Mouse (Mus musculus) heart, embryonic 12.5 days (tissue): ENCODE measurements around the gene H2afj. TPM values are rescaled to one million over a fixed set of nuclear protein-coding genes. Genes with fewer than 3 reads are reported as not detected.
A peak's percentile ranks its signal among the peaks of the same experiment; 100 is the strongest.

Source experiments
- ATAC-seq: fragments of 200-750 bp; cut with Nextera tagmentation; 2 replicates; pipeline ENCODE4 v1.8.0; 2017; ENCODE audit warnings: moderate TSS enrichment, moderate library complexity; ENCODE audit not compliant: insufficient number of reproducible peaks, low FRiP score
- H3K27ac ChIP-seq: fragments of 300-500 bp; sonication (generic); 2 replicates; pipeline ENCODE4 v1.5.1; 2016; ENCODE audit warnings: mild to moderate bottlenecking, moderate library complexity; ENCODE audit not compliant: poor library complexity, severe bottlenecking
- H3K27me3 ChIP-seq: fragments of 300-500 bp; sonication (generic); replicated peaks from 2 replicates; pipeline ENCODE4 v1.6.1; 2016; ENCODE audit warnings: mild to moderate bottlenecking, moderate library complexity
- H3K36me3 ChIP-seq: fragments of 300-500 bp; sonication (generic); 2 replicates; pipeline ENCODE4 v1.6.1; 2016; ENCODE audit warnings: mild to moderate bottlenecking, moderate library complexity
- H3K4me1 ChIP-seq: fragments of 300-500 bp; sonication (generic); replicated peaks from 2 replicates; pipeline ENCODE4 v1.6.1; 2016; ENCODE audit warnings: mild to moderate bottlenecking
- H3K4me2 ChIP-seq: fragments of 300-500 bp; sonication (generic); 2 replicates; pipeline ENCODE4 v1.6.1; 2016; ENCODE audit warnings: mild to moderate bottlenecking, moderate library complexity
- H3K4me3 ChIP-seq: fragments of 300-500 bp; sonication (generic); 2 replicates; pipeline ENCODE4 v1.5.1; 2016; ENCODE audit warnings: mild to moderate bottlenecking
- H3K9ac ChIP-seq: fragments of 300-500 bp; sonication (generic); 2 replicates; pipeline ENCODE4 v1.6.1; 2016; ENCODE audit warnings: mild to moderate bottlenecking, moderate library complexity
- H3K9me3 ChIP-seq: fragments of 300-500 bp; sonication (generic); replicated peaks from 2 replicates; pipeline ENCODE4 v1.6.1; 2016; ENCODE audit warnings: mild to moderate bottlenecking, moderate library complexity
- WGBS: fragments of 180-500 bp; shearing (Covaris S2); methylation state at CpG from one replicate; pipeline ENCODE4 v1.1.7; 2016; 5-methylcytosine and 5-hydroxymethylcytosine counted together
- polyA plus RNA-seq: library from polyadenylated mRNA; unstranded; fragments of >200 nt; fragmentation: Nextera tagmentation; extraction: Ambion mirVana; gene quantifications from 2 replicates; pipeline ENCODE4 v1.2.1, GENCODE M21; 2016

Gene H2afj
- polyA plus RNA-seq = 85.2 and 86.2 TPM in 2 replicates

DNA sequence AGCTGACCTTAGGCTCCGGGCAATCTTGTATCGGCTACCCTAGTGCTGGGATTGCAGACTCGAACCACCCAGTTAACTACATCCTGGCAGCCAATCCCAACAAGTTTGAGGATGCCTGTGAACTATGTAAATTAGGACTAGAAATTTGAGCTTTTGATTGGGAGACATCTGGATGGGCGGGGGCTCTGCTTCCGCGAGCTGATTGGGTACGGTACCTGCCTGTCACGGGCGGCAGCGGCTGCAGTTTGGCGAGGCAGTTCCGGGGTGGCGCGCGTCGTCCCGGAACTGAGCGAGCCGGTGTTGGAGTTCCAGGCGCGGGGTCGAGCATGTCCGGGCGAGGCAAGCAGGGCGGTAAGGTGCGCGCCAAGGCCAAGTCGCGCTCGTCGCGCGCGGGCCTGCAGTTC is at the start of gene H2afj:
TSS of gene H2afj (plus strand) at position 231 of the 404 bp plus-strand sequence.
- no peaks in the 10 kb centered on the region for H3K9me3 ChIP-seq
- H3K27ac ChIP-seq = peak within 1 kb of the TSS; percentile 76
- H3K27me3 ChIP-seq = no peaks in the 10 kb centered on the region
- peak within 1 kb of the TSS; percentile 80 for H3K9ac ChIP-seq
- peak within 1 kb of the TSS; percentile 71 for H3K4me3 ChIP-seq
- ATAC-seq = peak; percentile 90
- peak within 1 kb of the TSS; percentile 91 for H3K4me2 ChIP-seq
- WGBS = under 1% methylated on average over 34 of the region's 34 CpGs
- H3K4me1 ChIP-seq = peaks cover 31% of the 10 kb centered on the region
- peaks cover 13% of the 10 kb centered on the region for H3K36me3 ChIP-seq

DNA sequence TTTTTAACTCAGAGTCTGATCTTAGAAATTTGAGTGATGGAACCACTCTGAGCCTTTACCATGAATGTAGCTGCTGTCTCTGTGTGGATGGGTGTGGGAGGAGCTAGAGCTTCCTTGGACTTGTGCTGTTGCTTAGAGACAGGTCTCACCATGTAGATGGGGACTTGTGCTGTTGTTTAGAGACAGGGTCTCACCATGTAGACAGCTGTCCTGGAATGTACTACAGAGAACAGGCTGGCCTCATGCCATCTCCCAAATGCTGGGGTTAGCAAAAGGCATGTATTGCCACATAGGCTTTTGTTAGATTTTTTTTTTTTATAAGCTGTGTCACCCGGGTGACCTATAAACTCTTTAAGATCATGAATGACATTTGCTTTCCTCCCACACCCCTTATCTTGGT is 44.1 kb upstream of the H2afj start:
- peaks cover 12% of the 10 kb centered on the region for H3K4me1 ChIP-seq
- H3K9ac ChIP-seq = no peak overlapping the region
- 11% methylated on average over 1 of the region's 1 CpGs for WGBS
- 0 out of 2 replicates have a peak overlapping the region, but pooled peaks have one; percentile 22 for H3K4me2 ChIP-seq
- H3K4me3 ChIP-seq = no peak overlapping the region
- no peaks in the 10 kb centered on the region for H3K36me3 ChIP-seq
- 0 out of 2 replicates have a peak, but pooled peaks have one; percentile 42 for ATAC-seq
- no peak overlapping the region; the same call in 1 of the 2 replicates for H3K27ac ChIP-seq
- H3K9me3 ChIP-seq = no peaks in the 10 kb centered on the region
- no peaks in the 10 kb centered on the region for H3K27me3 ChIP-seq

DNA sequence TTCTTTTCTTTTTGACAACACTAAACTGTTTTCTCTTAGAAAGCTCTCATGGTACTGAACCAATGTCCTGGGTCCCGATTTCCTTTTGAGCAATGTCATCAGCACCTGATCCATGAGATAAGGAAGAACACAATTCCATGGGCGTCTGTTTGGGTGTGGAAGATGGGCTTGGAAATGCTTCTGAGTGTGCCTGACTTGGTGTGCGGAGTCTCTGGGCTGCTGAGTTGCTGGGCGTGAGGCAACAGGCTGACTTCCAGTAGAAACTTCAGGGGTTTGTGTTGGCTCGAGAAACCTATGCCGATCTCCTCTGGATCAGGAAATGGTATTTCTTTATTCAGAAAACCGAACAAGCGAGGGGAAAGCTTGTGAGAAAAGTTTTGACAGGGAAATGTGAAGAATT is 38.9 kb upstream of the H2afj start:
- no peak overlapping the region for H3K27ac ChIP-seq
- no peak overlapping the region for H3K4me2 ChIP-seq
- ATAC-seq = no peak
- no peaks in the 10 kb centered on the region for H3K36me3 ChIP-seq
- no peak overlapping the region for H3K9ac ChIP-seq
- no peaks in the 10 kb centered on the region for H3K9me3 ChIP-seq
- 76% methylated on average over 8 of the region's 8 CpGs for WGBS
- H3K4me3 ChIP-seq = no peak overlapping the region
- H3K27me3 ChIP-seq = no peaks in the 10 kb centered on the region
- H3K4me1 ChIP-seq = peaks cover 3% of the 10 kb centered on the region; the same call in 1 of the 2 replicates

DNA sequence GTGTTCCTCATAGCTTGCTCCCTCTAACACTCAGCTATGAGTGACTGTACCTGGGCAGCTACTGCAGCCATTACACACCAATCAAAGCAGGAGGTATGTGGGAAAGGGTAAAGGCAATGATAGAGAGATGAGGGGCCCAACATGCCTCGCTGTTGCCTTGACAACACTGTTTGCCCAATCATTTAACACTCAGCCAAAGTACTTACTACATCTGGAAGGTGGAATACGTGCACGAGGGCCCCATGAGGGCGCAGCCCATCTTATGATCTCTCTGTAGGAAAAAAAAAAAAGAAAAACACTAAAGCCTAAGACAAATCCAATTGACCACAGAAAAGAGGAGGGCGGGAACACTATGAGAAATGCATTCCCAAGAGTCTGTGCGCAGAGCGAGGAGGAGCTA is 38.2 kb upstream of the H2afj start:
- no peak overlapping the region for H3K27ac ChIP-seq
- no peaks in the 10 kb centered on the region for H3K36me3 ChIP-seq
- no peaks in the 10 kb centered on the region for H3K4me1 ChIP-seq
- H3K27me3 ChIP-seq = no peaks in the 10 kb centered on the region
- H3K9me3 ChIP-seq = no peaks in the 10 kb centered on the region
- H3K4me3 ChIP-seq = no peak overlapping the region
- H3K4me2 ChIP-seq = no peak overlapping the region
- H3K9ac ChIP-seq = no peak overlapping the region
- no peak for ATAC-seq
- 75% methylated on average over 7 of the region's 7 CpGs for WGBS

DNA sequence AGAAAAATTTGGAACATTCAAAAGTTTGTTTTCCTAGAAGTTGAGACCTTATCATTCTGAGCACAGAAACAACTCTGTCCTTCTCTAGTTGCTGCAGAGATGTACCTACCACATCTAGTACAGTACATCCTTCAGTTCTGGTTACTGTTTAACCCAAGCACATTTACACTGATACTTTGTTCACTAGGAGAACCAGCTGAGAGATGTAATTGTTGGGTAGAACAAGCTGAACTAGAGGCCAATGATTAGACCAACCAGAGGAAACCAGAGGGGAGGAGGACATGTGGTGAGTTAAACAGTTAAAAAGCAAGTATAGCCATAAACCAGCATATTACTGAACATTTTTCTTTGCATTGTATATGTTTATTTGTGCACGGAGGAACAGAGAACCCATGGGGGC is 31.7 kb upstream of the H2afj start:
- no peak overlapping the region for H3K9ac ChIP-seq
- no peaks in the 10 kb centered on the region for H3K36me3 ChIP-seq
- 0 out of 2 replicates have a peak, but pooled peaks cover 3% of the 10 kb centered on the region for H3K9me3 ChIP-seq
- no peaks in the 10 kb centered on the region for H3K4me1 ChIP-seq
- H3K4me2 ChIP-seq = no peak overlapping the region
- no peak overlapping the region for H3K27ac ChIP-seq
- no peaks in the 10 kb centered on the region; the same call in 1 of the 2 replicates for H3K27me3 ChIP-seq
- H3K4me3 ChIP-seq = no peak overlapping the region
- WGBS = 80% methylated on average over 1 of the region's 1 CpGs
- ATAC-seq = no peak

DNA sequence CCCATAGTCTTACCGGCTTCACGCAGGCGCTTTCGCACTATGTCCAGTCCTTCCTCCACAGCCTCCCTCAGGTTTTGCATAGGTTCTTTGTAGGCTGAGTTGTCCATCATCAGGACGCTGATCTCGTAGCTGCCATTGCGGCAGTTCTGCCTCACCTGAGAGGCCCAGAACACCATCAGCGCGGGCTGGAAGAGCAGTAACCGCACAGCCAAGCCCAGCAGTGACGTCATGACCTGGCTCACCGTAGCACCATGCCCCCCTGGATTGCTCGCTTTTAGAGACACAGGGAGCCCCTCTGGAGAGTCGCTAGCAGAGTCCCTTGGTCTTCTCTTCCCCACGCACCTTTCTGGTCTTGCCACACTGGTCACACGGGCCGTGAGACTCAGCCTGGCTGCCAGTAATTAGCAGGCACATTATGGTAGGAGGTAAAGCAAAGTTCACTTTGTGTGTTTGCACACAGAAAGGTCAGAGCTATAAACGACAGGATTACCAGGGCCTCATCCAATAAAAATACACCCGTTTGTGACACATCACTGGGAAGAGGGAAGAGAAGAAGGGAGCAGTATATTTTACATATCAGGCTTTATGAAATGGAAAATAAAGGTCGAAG is 26.6 kb upstream of the H2afj start, which contains the start of gene Gucy2c:
TSS of gene Gucy2c (minus strand) at position 389 of the 610 bp plus-strand sequence.
- 0 out of 2 replicates have a peak, but pooled peaks cover 3% of the 10 kb centered on the region for H3K9me3 ChIP-seq
- no peak for ATAC-seq
- H3K36me3 ChIP-seq = no peaks in the 10 kb centered on the region
- H3K4me3 ChIP-seq = no peak within 1 kb of the TSS
- H3K27ac ChIP-seq = no peak within 1 kb of the TSS
- no peaks in the 10 kb centered on the region for H3K4me1 ChIP-seq
- no peaks in the 10 kb centered on the region; the same call in 1 of the 2 replicates for H3K27me3 ChIP-seq
- WGBS = 75% methylated on average over 20 of the region's 20 CpGs
- no peak within 1 kb of the TSS for H3K9ac ChIP-seq
- H3K4me2 ChIP-seq = no peak within 1 kb of the TSS

DNA sequence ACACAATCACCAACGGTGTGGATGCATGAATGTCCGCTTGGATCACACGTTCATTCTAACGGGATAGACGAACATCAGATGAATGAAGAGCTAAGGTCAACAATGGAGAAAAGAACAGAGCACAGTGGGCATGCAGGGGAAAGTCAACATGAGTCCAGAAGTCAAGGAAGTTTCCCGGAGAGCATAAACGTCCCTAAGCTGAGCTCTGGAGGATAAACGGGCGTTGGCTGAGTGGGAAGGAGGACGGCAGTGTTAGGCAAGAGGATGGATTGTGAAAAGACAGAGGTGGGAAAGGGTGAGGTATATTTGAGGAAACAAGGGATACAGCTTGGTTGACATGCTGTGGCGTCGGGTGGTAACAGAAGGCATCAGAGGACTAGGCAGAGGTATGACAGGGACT is 25.9 kb upstream of the H2afj start:
- Histone ChIP-seq H3K9ac (no peak overlapping the region), H3K9me3 (0 out of 2 replicates have a peak, but pooled peaks cover 3% of the 10 kb centered on the region), H3K4me2 (no peak overlapping the region), H3K4me3 (no peak overlapping the region), H3K27me3 (no peaks in the 10 kb centered on the region; the same call in 1 of the 2 replicates), H3K27ac (no peak overlapping the region), H3K4me1 (no peaks in the 10 kb centered on the region), H3K36me3 (no peaks in the 10 kb centered on the region)
- WGBS = 82% methylated on average over 12 of the region's 12 CpGs
- no peak for ATAC-seq

DNA sequence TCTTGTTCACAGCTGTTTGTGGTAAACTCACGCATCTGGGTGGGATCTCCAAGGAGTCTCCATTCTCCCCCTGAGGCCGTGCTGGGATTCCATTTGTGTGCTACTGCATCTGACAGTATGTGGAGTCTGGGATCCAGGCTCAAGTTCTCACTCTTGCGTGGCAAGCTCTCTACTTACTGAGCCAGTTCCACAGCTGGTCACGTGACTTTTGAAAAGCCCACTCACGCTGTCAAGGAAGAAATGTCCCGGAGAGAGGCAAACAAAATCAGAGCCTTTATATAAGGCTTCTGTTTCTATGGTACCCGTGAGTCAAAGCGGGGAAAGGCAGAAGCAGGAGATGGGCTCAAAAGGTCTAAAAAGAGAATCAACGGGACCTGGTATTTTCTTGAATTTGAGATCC is 25.3 kb upstream of the H2afj start:
- Histone ChIP-seq H3K4me3 (no peak overlapping the region), H3K4me1 (no peaks in the 10 kb centered on the region), H3K9me3 (0 out of 2 replicates have a peak, but pooled peaks cover 3% of the 10 kb centered on the region), H3K9ac (no peak overlapping the region), H3K27ac (no peak overlapping the region), H3K27me3 (no peaks in the 10 kb centered on the region; the same call in 1 of the 2 replicates), H3K4me2 (no peak overlapping the region), H3K36me3 (no peaks in the 10 kb centered on the region)
- 82% methylated on average over 9 of the region's 9 CpGs for WGBS
- ATAC-seq = no peak

DNA sequence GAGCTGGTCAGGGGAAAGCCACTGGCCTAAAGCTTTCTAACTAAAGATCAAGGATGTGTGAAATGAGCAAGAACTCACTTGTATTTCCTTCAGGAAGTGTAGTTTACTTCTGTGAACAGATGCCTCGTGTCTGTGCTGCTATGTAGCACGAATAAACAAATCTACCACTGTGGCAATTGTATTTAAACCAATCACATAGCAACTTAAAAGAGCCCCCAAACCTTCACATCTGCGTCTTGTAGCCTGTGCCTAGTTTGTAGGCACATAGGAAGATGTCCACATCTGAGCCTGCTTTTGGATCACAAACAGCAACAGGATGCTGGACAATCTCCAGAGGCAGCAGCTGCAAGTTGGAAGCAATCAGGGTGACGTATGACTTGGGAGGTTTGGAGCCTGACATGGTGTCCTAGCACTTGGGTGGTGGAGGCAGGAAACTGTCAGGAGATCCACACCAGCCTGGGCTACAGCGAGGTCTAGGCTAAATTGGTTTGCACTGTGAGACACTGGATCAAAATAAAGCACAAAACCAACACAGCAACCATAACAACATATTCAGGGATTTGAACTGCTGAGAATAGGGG is 18.6 kb upstream of the H2afj start:
- H3K9me3 ChIP-seq = no peaks in the 10 kb centered on the region
- no peaks in the 10 kb centered on the region for H3K36me3 ChIP-seq
- no peak overlapping the region for H3K9ac ChIP-seq
- H3K4me1 ChIP-seq = peaks cover 10% of the 10 kb centered on the region
- no peak overlapping the region for H3K27ac ChIP-seq
- no peak overlapping the region for H3K4me3 ChIP-seq
- no peak overlapping the region for H3K4me2 ChIP-seq
- ATAC-seq = no peak
- no peaks in the 10 kb centered on the region for H3K27me3 ChIP-seq
- 60% methylated on average over 5 of the region's 5 CpGs for WGBS

DNA sequence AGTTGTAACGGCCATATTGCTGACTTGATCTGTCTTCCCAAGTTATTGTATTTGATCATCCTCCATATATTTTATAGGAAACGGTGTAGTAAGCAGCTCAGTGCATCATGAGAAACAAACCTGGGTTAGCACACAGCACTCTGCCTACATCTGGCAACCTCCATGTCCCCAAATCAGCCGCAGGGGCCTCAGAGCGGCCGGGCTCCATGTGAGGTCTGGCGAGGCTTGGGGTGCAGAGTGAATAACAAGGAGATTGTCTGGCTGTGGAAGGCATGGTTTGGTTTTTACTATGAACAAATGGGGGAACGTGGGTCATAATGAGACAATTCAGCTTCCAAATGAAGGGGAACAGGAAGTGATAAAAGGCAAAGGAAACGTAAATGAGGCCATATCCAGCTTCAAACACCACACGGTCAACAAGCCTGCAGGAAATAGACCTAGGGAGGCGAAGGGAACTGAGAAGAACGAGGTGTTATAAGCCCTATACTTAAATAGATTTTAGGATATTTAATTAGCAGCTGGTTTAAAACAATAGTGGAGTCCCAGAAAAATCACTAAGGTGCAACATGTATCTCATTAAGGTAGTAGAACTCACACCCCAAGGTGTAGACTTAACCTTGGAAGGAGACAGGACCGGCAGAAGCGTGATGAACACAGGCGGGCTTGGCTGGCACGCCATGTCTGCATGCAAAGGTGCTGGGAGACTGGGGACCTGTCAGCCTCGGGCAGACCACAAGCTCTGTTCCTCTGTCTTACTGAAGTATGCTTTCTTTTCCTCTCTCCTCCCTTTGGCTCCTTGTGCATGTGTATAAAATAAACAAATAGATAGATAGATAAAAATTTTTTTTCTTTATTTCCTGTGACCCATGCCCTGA is 14.9 kb upstream of the H2afj start:
- Histone ChIP-seq H3K27ac (no peak overlapping the region), H3K4me2 (peak overlapping the region; percentile 91), H3K4me1 (peaks cover 10% of the 10 kb centered on the region), H3K27me3 (no peaks in the 10 kb centered on the region), H3K36me3 (no peaks in the 10 kb centered on the region), H3K4me3 (peak overlapping the region; percentile 60), H3K9ac (peak overlapping the region; percentile 69), H3K9me3 (no peaks in the 10 kb centered on the region)
- no peak for ATAC-seq
- 27% methylated on average over 16 of the region's 16 CpGs for WGBS
